Mouse (Mus musculus) thymus, adult 2 months (tissue): Measurements from ENCODE around the gene Slc4a1. TPM values are rescaled to one million over a fixed set of nuclear protein-coding genes. Genes with fewer than 3 reads are reported as not detected.

Experiments
- DNase-seq: peaks from one replicate; pipeline ENCODE4 v3.0.0; 2021
- H3K27ac ChIP-seq: fragments of 200-500 bp; 2 replicates; pipeline ENCODE4 v1.5.1; 2012; ENCODE audit warnings: low read length, control low read depth; ENCODE audit not compliant: control insufficient read depth, insufficient read depth
- H3K27me3 ChIP-seq: fragments of 200-500 bp; 2 replicates; pipeline ENCODE4 v1.6.1; 2012; ENCODE audit warnings: mild to moderate bottlenecking, low read length, moderate library complexity, mixed read lengths; ENCODE audit not compliant: control insufficient read depth, insufficient read depth
- H3K36me3 ChIP-seq: fragments of 200-500 bp; 2 replicates; pipeline ENCODE4 v1.6.1; 2012; ENCODE audit warnings: mild to moderate bottlenecking, low read length, moderate library complexity; ENCODE audit not compliant: control insufficient read depth, insufficient read depth
- H3K4me1 ChIP-seq: fragments of 200-500 bp; replicated peaks from 2 replicates; pipeline ENCODE4 v1.6.1; 2012; ENCODE audit warnings: low read length; ENCODE audit not compliant: control insufficient read depth, insufficient read depth
- H3K4me3 ChIP-seq: fragments of 200-500 bp; 2 replicates; pipeline ENCODE4 v1.5.1; 2012; ENCODE audit warnings: mild to moderate bottlenecking, low read length, control low read depth, moderate library complexity; ENCODE audit not compliant: control insufficient read depth, insufficient read depth
- CTCF ChIP-seq: fragments of 200-500 bp; IDR thresholded peaks from 2 replicates; pipeline ENCODE4 v1.5.1; 2012; ENCODE audit warnings: mild to moderate bottlenecking, control low read depth, low read length, moderate library complexity, borderline replicate concordance; ENCODE audit not compliant: control insufficient read depth, poor library complexity, insufficient read depth; ENCODE audit errors: extremely low read depth
- POLR2A ChIP-seq: fragments of 200-500 bp; IDR thresholded peaks from 2 replicates; pipeline ENCODE4 v1.6.1; 2012; ENCODE audit warnings: mild to moderate bottlenecking, low read length, control low read depth, moderate library complexity; ENCODE audit not compliant: control insufficient read depth, poor library complexity, insufficient read depth; ENCODE audit errors: extremely low read depth
- WGBS: fragments of 180-500 bp; shearing (Covaris S2); methylation state at CpG from one replicate; pipeline ENCODE4 v1.1.7; 2018; 5-methylcytosine and 5-hydroxymethylcytosine counted together
- polyA plus RNA-seq: library from polyadenylated mRNA; depleted of rRNA; stranded (reverse); fragments of >200 nt; gene quantifications from 2 replicates; pipeline ENCODE4 v1.2.3, GENCODE M21; 2012

Slc4a1 gene
- polyA plus RNA-seq, 1 experiment: 0.34 TPM

- Histone ChIP-seq H3K4me3 (peak overlapping the region; percentile 60), H3K4me1 (peaks cover 12% of the 10 kb centered on the region), H3K36me3 (no peaks in the 10 kb centered on the region), H3K27me3 (no peaks in the 10 kb centered on the region), H3K27ac (no peak overlapping the region)
- TF ChIP-seq CTCF (no peak), POLR2A (no peak)
- WGBS: 54% methylated on average over 15 of the region's 15 CpGs
- no peak for DNase-seq
Observed at GRCm38 (mm10) chr11:102408888-102409794, 43.1 kb upstream of the Slc4a1 start.

GRCm38 (mm10) chr11:102408344-102408876, 42.4 kb upstream of the Slc4a1 start:
- TF ChIP-seq POLR2A (peak; percentile 65; the same call in 1 of the 2 replicates), CTCF (no peak)
- peak; percentile 92 for DNase-seq
- H3K4me3 ChIP-seq: peak overlapping the region; percentile 60
- under 1% methylated on average over 32 of the region's 32 CpGs for WGBS
- no peaks in the 10 kb centered on the region for H3K27me3 ChIP-seq
- H3K27ac ChIP-seq: peak overlapping the region; percentile 55
- no peaks in the 10 kb centered on the region for H3K36me3 ChIP-seq
- H3K4me1 ChIP-seq: peaks cover 12% of the 10 kb centered on the region

- Histone ChIP-seq H3K36me3 (no peaks in the 10 kb centered on the region), H3K4me3 (peak within 1 kb of the TSS; percentile 60), H3K4me1 (peaks cover 12% of the 10 kb centered on the region), H3K27me3 (no peaks in the 10 kb centered on the region), H3K27ac (peak within 1 kb of the TSS; percentile 55)
- WGBS: 1% methylated on average over 19 of the region's 19 CpGs
- TF ChIP-seq POLR2A: no peak
- TF ChIP-seq CTCF: no peak
- DNase-seq: no peak
Observed at GRCm38 (mm10) chr11:102407834-102408215, 41.8 kb upstream of the Slc4a1 start, which contains the start of gene Slc25a39. Gene Slc25a39 (minus strand): TSS chr11:102407946.

GRCm38 (mm10) chr11:102406900-102407833, 41.2 kb upstream of the Slc4a1 start:
- no peaks in the 10 kb centered on the region for H3K27me3 ChIP-seq
- H3K4me3 ChIP-seq: peak overlapping the region; percentile 60
- no peaks in the 10 kb centered on the region for H3K36me3 ChIP-seq
- WGBS: under 1% methylated on average over 85 of the region's 85 CpGs
- TF ChIP-seq CTCF (peak; percentile 44; the same call in 1 of the 2 replicates), POLR2A (0 out of 2 replicates have a peak, but pooled peaks have one; percentile 11)
- peak overlapping the region; percentile 55 for H3K27ac ChIP-seq
- peaks cover 12% of the 10 kb centered on the region for H3K4me1 ChIP-seq
- DNase-seq: peak; percentile 92

GRCm38 (mm10) chr11:102406401-102406800, 40.4 kb upstream of the Slc4a1 start:
- TF ChIP-seq CTCF (no peak), POLR2A (no peak)
- peaks cover 12% of the 10 kb centered on the region for H3K4me1 ChIP-seq
- no peaks in the 10 kb centered on the region for H3K27me3 ChIP-seq
- no peak overlapping the region for H3K27ac ChIP-seq
- DNase-seq: no peak
- 52% methylated on average over 3 of the region's 3 CpGs for WGBS
- no peak overlapping the region; the same call in 1 of the 2 replicates for H3K4me3 ChIP-seq
- H3K36me3 ChIP-seq: no peaks in the 10 kb centered on the region
